Mouse (Mus musculus): ENCODE measurements around the gene Gm9008. TPM values are rescaled to one million over a fixed set of nuclear protein-coding genes. Genes with fewer than 3 reads are reported as not detected.
"Not testable (repeated sequence)": the region's sequence is repeated elsewhere in the genome, so short reads cannot be mapped to it uniquely, and the experiment has no call there.

Gene Gm9008
- 0.11 TPM in 1 of 2 replicates, not detected in the other for polyA plus RNA-seq (2015; fragmentation: Nextera tagmentation; extraction: Ambion mirVana)

GRCm38 (mm10) chr6:76497054-76497835 is at the start of gene Gm9008:
Gene Gm9008 (minus strand): TSS chr6:76497784.
- H3K36me3 ChIP-seq; H3K27me3 ChIP-seq; H3K9ac ChIP-seq; H3K4me1 ChIP-seq (replicated peaks); H3K4me2 ChIP-seq; H3K9me3 ChIP-seq; H3K4me3 ChIP-seq; H3K27ac ChIP-seq (replicated peaks); ATAC-seq (ENCODE audit: low read depth): not testable (repeated sequence)
- WGBS: 94% methylated on average over 18 of the region's 22 CpGs

- Histone ChIP-seq H3K9ac (no peak overlapping the region), H3K4me1 (replicated peaks) (no peaks in the 10 kb centered on the region), H3K9me3 (no peaks in the 10 kb centered on the region), H3K27ac (replicated peaks) (no peak overlapping the region), H3K4me2 (no peak overlapping the region), H3K4me3 (no peak overlapping the region), H3K36me3 (no peaks in the 10 kb centered on the region), H3K27me3 (no peaks in the 10 kb centered on the region)
- ATAC-seq (ENCODE audit: low read depth): no peak
- 87% methylated on average over 4 of the region's 4 CpGs for WGBS
Observed at GRCm38 (mm10) chr6:76521975-76522641, 24.5 kb upstream of the Gm9008 start.

DNA sequence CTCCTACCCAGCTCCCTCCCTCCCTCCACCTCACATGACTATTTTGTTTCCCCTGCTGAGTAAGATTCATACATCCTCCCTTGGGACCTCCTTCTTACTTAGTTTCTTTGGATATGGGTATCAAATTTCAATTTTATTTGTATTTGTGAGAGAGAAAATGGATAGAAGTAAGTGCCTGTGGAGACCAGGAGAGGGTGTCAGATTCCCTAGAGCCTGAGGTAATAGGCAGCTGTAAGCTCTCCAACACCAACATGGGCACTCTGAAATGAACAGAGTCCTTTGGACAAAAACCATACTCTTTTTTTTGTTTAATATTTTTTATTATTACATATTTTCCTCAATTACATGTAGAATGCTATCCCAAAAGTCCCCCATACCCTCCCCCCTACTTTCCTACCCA is 12.6 kb upstream of the Gm9008 start:
- Histone ChIP-seq H3K9me3 (no peaks in the 10 kb centered on the region), H3K9ac (no peak overlapping the region), H3K4me2 (no peak overlapping the region), H3K4me1 (replicated peaks) (no peaks in the 10 kb centered on the region), H3K27ac (replicated peaks) (no peak overlapping the region), H3K27me3 (no peaks in the 10 kb centered on the region), H3K4me3 (no peak overlapping the region), H3K36me3 (no peaks in the 10 kb centered on the region)
- ATAC-seq (ENCODE audit: low read depth): no peak

- H3K9me3 ChIP-seq; H3K4me2 ChIP-seq; H3K27ac ChIP-seq (replicated peaks); H3K36me3 ChIP-seq; ATAC-seq (ENCODE audit: low read depth); H3K9ac ChIP-seq; H3K27me3 ChIP-seq; H3K4me1 ChIP-seq (replicated peaks); H3K4me3 ChIP-seq: not testable (repeated sequence)
- 97% methylated on average over 9 of the region's 12 CpGs for WGBS
Observed at GRCm38 (mm10) chr6:76496335-76496734, 1.2 kb downstream of the Gm9008 start.

- 19% methylated on average over 2 of the region's 2 CpGs for WGBS
- ATAC-seq (ENCODE audit: low read depth): no peak
- Histone ChIP-seq H3K4me2 (no peak overlapping the region), H3K4me1 (replicated peaks) (peaks cover 6% of the 10 kb centered on the region; the same call in 1 of the 2 replicates), H3K27ac (replicated peaks) (no peak overlapping the region), H3K36me3 (no peaks in the 10 kb centered on the region), H3K9ac (no peak overlapping the region), H3K4me3 (no peak overlapping the region), H3K27me3 (no peaks in the 10 kb centered on the region), H3K9me3 (no peaks in the 10 kb centered on the region)
Observed at GRCm38 (mm10) chr6:76468194-76468593, 29.4 kb downstream of the Gm9008 start.

Measured in neural tube, embryonic 13.5 days (tissue).